Mouse (Mus musculus): Measurements from ENCODE around the gene Gm10217. TPM values are rescaled to one million over a fixed set of nuclear protein-coding genes. Genes with fewer than 3 reads are reported as not detected.

Gene Gm10217
- total and polyA plus RNA-seq, 3 experiments, result not detected

DNA sequence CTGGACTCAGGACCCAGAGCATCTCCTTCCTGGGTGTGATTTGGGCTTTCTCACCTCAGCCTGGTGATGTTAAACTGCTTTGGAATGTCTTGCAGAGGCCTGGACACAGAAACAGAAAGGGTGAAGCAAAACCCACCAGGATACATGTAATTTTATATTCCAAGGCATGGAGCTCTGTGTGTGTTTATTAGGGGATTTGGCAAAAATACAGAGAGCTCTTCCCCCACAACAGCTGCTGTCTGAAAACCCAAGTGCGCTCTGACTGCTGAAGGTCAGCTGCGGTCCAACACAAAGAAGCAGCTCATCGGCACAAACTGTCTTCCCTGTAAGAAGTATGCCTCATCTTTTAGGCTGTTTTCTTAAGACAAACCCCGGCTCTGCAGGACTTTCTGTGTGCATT is 15.9 kb downstream of the Gm10217 start:
- DNase-seq (ENCODE audit: extremely low read depth), result no peak
- in situ Hi-C loops (cut with MboI; ENCODE audit: low pct_ligation_motif_present, low pct_unique_long_range_greater_than_20kb, low sequenced_read_pairs), result no loop called here

DNA sequence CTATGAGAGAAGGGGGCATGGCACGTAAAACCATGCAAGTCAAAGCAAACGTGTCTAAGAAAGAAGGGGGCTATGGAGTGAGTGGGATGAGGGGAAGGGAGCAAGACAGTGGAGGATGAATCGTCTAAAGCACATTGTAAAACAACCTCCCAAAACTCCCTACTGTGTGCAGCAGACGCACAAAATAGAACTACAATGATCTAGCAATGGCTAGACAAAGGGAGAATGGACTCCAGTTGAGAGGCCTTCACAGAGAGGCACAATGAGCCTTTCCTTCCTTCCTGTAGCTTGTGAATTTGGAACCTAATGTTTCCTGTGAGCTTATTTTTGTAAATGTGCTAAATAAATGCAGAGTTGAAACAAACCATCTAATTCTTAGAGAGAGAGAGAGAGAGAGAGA is 22.7 kb downstream of the Gm10217 start:
- Histone ChIP-seq H3K27ac (ENCODE audit: insufficient read depth, low read depth) (no peak overlapping the region), H3K4me2 (ENCODE audit: insufficient read depth, low read depth, poor library complexity, severe bottlenecking) (no peak overlapping the region), H3K9ac (ENCODE audit: insufficient read depth, low read depth) (no peak overlapping the region), H3K79me2 (replicated peaks; ENCODE audit: control insufficient read depth, extremely low read depth, insufficient read depth, poor library complexity, severe bottlenecking) (no peaks in the 10 kb centered on the region), H3K4me3 (replicated peaks in 1 of 3; ENCODE audit: low read depth in 2 of 3, low read length in 2 of 3, poor library complexity in 1 of 3) (no peak overlapping the region), H3K27me3 (replicated peaks) (peaks cover 4% of the 10 kb centered on the region), H3K4me1 (ENCODE audit: control insufficient read depth in 1 of 2, insufficient read depth in 2 of 2) (no peaks in the 10 kb centered on the region), H3K36me3 (replicated peaks in 1 of 2; ENCODE audit: control insufficient read depth in 1 of 2, insufficient read depth in 1 of 2, low read length in 1 of 2) (no peaks in the 10 kb centered on the region), H3K9me3 (replicated peaks; ENCODE audit: low read length) (peaks cover 2% of the 10 kb centered on the region)
- dilution Hi-C loops (cut with MboI; ENCODE audit: extremely low pct_ligation_motif_present, extremely low pct_unique_long_range_greater_than_20kb, low sequenced_read_pairs), result no loop called here
- no peak for TF ChIP-seq MXI1 (IDR thresholded peaks at IDR 0.05; ENCODE audit: low read depth, low read length)
- no peak for TF ChIP-seq ZMIZ1 (IDR thresholded peaks at IDR 0.05; ENCODE audit: low read depth, low read length)
- TF ChIP-seq MAX (IDR thresholded peaks at IDR 0.05; ENCODE audit: low read length), result no peak
- no peak for TF ChIP-seq USF1 (IDR thresholded peaks at IDR 0.05; ENCODE audit: low read depth, low read length)
- no peak for TF ChIP-seq NELFE (IDR thresholded peaks at IDR 0.05; ENCODE audit: low read depth, low read length)
- TF ChIP-seq ZC3H11A (IDR thresholded peaks at IDR 0.05; ENCODE audit: low read depth, low read length), result no peak
- TF ChIP-seq SMC3 (IDR thresholded peaks at IDR 0.05; ENCODE audit: low read depth, low read length), result no peak
- TF ChIP-seq MAFK (IDR thresholded peaks at IDR 0.05; ENCODE audit: insufficient replicate concordance, low read length), result no peak
- TF ChIP-seq ZNF384 (IDR thresholded peaks at IDR 0.05; ENCODE audit: low read depth, low read length), result no peak
- no peak for TF ChIP-seq NRF1 (IDR thresholded peaks at IDR 0.05; ENCODE audit: low read depth, low read length)
- TF ChIP-seq JUN (IDR thresholded peaks at IDR 0.05; ENCODE audit: insufficient read depth, low read depth, low read length), result no peak
- no peak for TF ChIP-seq GABPA (IDR thresholded peaks at IDR 0.05; ENCODE audit: insufficient replicate concordance, low read depth, low read length)
- no peak for TF ChIP-seq ELF1 (IDR thresholded peaks at IDR 0.05; ENCODE audit: low read depth, low read length)
- TF ChIP-seq RCOR1 (conservative IDR thresholded peaks at IDR 0.05; ENCODE audit: low read depth, low read length), result no peak
- TF ChIP-seq CTCF (conservative IDR thresholded peaks at IDR 0.05 in 1 of 2, IDR thresholded peaks at IDR 0.05 in 1 of 2; ENCODE audit: low read depth in 2 of 2, low read length in 2 of 2), result no peak
- no peak for TF ChIP-seq POLR2A (IDR thresholded peaks at IDR 0.05; ENCODE audit: low read depth, low read length)
- TF ChIP-seq MAZ (IDR thresholded peaks at IDR 0.05; ENCODE audit: low read depth, low read length), result no peak
- TF ChIP-seq HCFC1 (IDR thresholded peaks at IDR 0.05; ENCODE audit: low read depth, low read length), result no peak
- DNase-seq (ENCODE audit: extremely low read depth), result no peak
- in situ Hi-C loops (cut with MboI; ENCODE audit: low pct_ligation_motif_present, low pct_unique_long_range_greater_than_20kb, low sequenced_read_pairs), result no loop called here

More for the DNA sequence above, 15.9 kb downstream of the Gm10217 start:
- no peak for TF ChIP-seq BHLHE40 (IDR thresholded peaks at IDR 0.05; ENCODE audit: low read depth, low read length)
- TF ChIP-seq ELF1 (IDR thresholded peaks at IDR 0.05; ENCODE audit: low read depth, low read length), result no peak
- no peak for TF ChIP-seq CTCF (conservative IDR thresholded peaks at IDR 0.05 in 1 of 2, IDR thresholded peaks at IDR 0.05 in 1 of 2; ENCODE audit: low read depth in 2 of 2, low read length in 2 of 2)
- TF ChIP-seq TCF12 (IDR thresholded peaks at IDR 0.05; ENCODE audit: low read depth, low read length), result no peak
- TF ChIP-seq MEF2A (IDR thresholded peaks at IDR 0.05; ENCODE audit: borderline replicate concordance, low read depth, low read length), result no peak
- TF ChIP-seq MAFK (IDR thresholded peaks at IDR 0.05; ENCODE audit: insufficient replicate concordance, low read length), result no peak
- TF ChIP-seq TBP (conservative IDR thresholded peaks at IDR 0.05; ENCODE audit: low read depth, low read length), result no peak
- TF ChIP-seq SMC3 (IDR thresholded peaks at IDR 0.05; ENCODE audit: low read depth, low read length), result no peak
- TF ChIP-seq CHD2 (IDR thresholded peaks at IDR 0.05; ENCODE audit: low read length), result no peak
- TF ChIP-seq HCFC1 (IDR thresholded peaks at IDR 0.05; ENCODE audit: low read depth, low read length), result no peak
- no peak for TF ChIP-seq CHD1 (IDR thresholded peaks at IDR 0.05; ENCODE audit: low read depth, low read length)
- H3K4me2 ChIP-seq (ENCODE audit: insufficient read depth, low read depth, poor library complexity, severe bottlenecking), result no peak overlapping the region
- H3K4me3 ChIP-seq (replicated peaks in 1 of 3; ENCODE audit: low read depth in 2 of 3, low read length in 2 of 3, poor library complexity in 1 of 3), result no peak overlapping the region
- dilution Hi-C loops (cut with MboI; ENCODE audit: extremely low pct_ligation_motif_present, extremely low pct_unique_long_range_greater_than_20kb, low sequenced_read_pairs), result no loop called here
- no peaks in the 10 kb centered on the region for H3K27me3 ChIP-seq (replicated peaks)
- no peaks in the 10 kb centered on the region for H3K79me2 ChIP-seq (replicated peaks; ENCODE audit: control insufficient read depth, extremely low read depth, insufficient read depth, poor library complexity, severe bottlenecking)
- H3K9ac ChIP-seq (ENCODE audit: insufficient read depth, low read depth), result no peak overlapping the region
- H3K4me1 ChIP-seq (ENCODE audit: control insufficient read depth in 1 of 2, insufficient read depth in 2 of 2), result no peaks in the 10 kb centered on the region
- no peak overlapping the region for H3K27ac ChIP-seq (ENCODE audit: insufficient read depth, low read depth)
- H3K9me3 ChIP-seq (replicated peaks; ENCODE audit: low read length), result peaks cover 6% of the 10 kb centered on the region
- no peaks in the 10 kb centered on the region for H3K36me3 ChIP-seq (replicated peaks in 1 of 2; ENCODE audit: control insufficient read depth in 1 of 2, insufficient read depth in 1 of 2, low read length in 1 of 2)
